Mouse (Mus musculus) CH12.LX (cell line): Measurements from ENCODE around the gene Dlgap1. TPM values are rescaled to one million over a fixed set of nuclear protein-coding genes. Genes with fewer than 3 reads are reported as not detected.

Experiments
- DNase-seq: peaks from one replicate; pipeline ENCODE4 v3.0.0-alpha.2; 2013; ENCODE audit errors: extremely low read depth
- H3K27ac ChIP-seq: 2 replicates; pipeline ENCODE4 v1.5.1; 2012; ENCODE audit warnings: low read depth, mild to moderate bottlenecking, control low read depth, moderate library complexity; ENCODE audit not compliant: insufficient read depth
- H3K27me3 ChIP-seq: replicated peaks from 2 replicates; pipeline ENCODE3; 2012; ENCODE audit warnings: inconsistent platforms
- H3K36me3 ChIP-seq, 2 experiments: replicated peaks in 1 of 2; 2 replicates each; pipeline versions ENCODE3 to v1.6.1; 2012; ENCODE audit warnings: inconsistent platforms in 1 of 2, low read length in 1 of 2, mild to moderate bottlenecking in 1 of 2, mixed read lengths in 1 of 2, moderate library complexity in 1 of 2; ENCODE audit not compliant: control insufficient read depth in 1 of 2, insufficient read depth in 1 of 2
- H3K4me1 ChIP-seq, 2 experiments: 2 replicates each; pipeline ENCODE4 v1.6.1; 2012; ENCODE audit warnings: inconsistent platforms in 1 of 2, moderate library complexity in 1 of 2; ENCODE audit not compliant: insufficient read depth in 2 of 2, control insufficient read depth in 1 of 2
- H3K4me2 ChIP-seq: 2 replicates; pipeline ENCODE4 v1.6.1; 2012; ENCODE audit warnings: low read depth, mild to moderate bottlenecking, control low read depth; ENCODE audit not compliant: poor library complexity, insufficient read depth, severe bottlenecking
- H3K4me3 ChIP-seq, 3 experiments: fragments of 150-350 bp in 1 of 3; sonication (generic) in 1 of 3; replicated peaks in 1 of 3; 2 replicates each; pipeline versions ENCODE3 to v1.5.1; 2011 to 2012; ENCODE audit warnings: low read depth in 2 of 3, low read length in 2 of 3, mild to moderate bottlenecking in 2 of 3, moderate library complexity in 2 of 3, control low read depth in 1 of 3, improper control_type of control experiment in 1 of 3, inconsistent platforms in 1 of 3, mixed read lengths in 1 of 3; ENCODE audit not compliant: poor library complexity in 1 of 3
- H3K79me2 ChIP-seq: replicated peaks from 2 replicates; pipeline ENCODE4 v1.6.1; 2012; ENCODE audit warnings: mild to moderate bottlenecking, moderate library complexity; ENCODE audit not compliant: control insufficient read depth, poor library complexity, insufficient read depth, severe bottlenecking; ENCODE audit errors: extremely low read depth
- H3K9ac ChIP-seq: 2 replicates; pipeline ENCODE4 v1.6.1; 2012; ENCODE audit warnings: low read depth, mild to moderate bottlenecking, control low read depth, moderate library complexity; ENCODE audit not compliant: insufficient read depth
- H3K9me3 ChIP-seq: replicated peaks from 2 replicates; pipeline ENCODE3; 2012; ENCODE audit warnings: low read length, inconsistent platforms, mixed read lengths
- BHLHE40 ChIP-seq: IDR thresholded peaks from 2 replicates; pipeline ENCODE4 v1.6.1; 2011; ENCODE audit warnings: mild to moderate bottlenecking, low read depth, low read length, improper control_type of control experiment
- CHD1 ChIP-seq: IDR thresholded peaks from 2 replicates; pipeline ENCODE4 v1.6.1; 2012; ENCODE audit warnings: low read depth, low read length, improper control_type of control experiment, inconsistent platforms
- CTCF ChIP-seq, 2 experiments: IDR thresholded peaks in 1 of 2; conservative IDR thresholded peaks in 1 of 2; 2 replicates each; pipeline ENCODE4 v1.5.1; 2011 to 2012; ENCODE audit warnings: low read depth in 2 of 2, low read length in 2 of 2, improper control_type of control experiment in 1 of 2, inconsistent platforms in 1 of 2, mild to moderate bottlenecking in 1 of 2, moderate library complexity in 1 of 2
- E2F4 ChIP-seq: IDR thresholded peaks from 2 replicates; pipeline ENCODE4 v1.6.1; 2011; ENCODE audit warnings: low read depth, low read length, improper control_type of control experiment; ENCODE audit not compliant: insufficient replicate concordance
- ELF1 ChIP-seq: IDR thresholded peaks from 2 replicates; pipeline ENCODE4 v1.6.1; 2014; ENCODE audit warnings: low read depth, mild to moderate bottlenecking, inconsistent platforms, low read length, improper control_type of control experiment
- EP300 ChIP-seq: IDR thresholded peaks from 2 replicates; pipeline ENCODE4 v1.6.1; 2011; ENCODE audit warnings: low read length, improper control_type of control experiment
- GABPA ChIP-seq: IDR thresholded peaks from 2 replicates; pipeline ENCODE4 v1.6.1; 2012; ENCODE audit warnings: low read depth, low read length, improper control_type of control experiment, inconsistent platforms; ENCODE audit not compliant: insufficient replicate concordance
- IRF4 ChIP-seq: IDR thresholded peaks from 2 replicates; pipeline ENCODE4 v1.6.1; 2014; ENCODE audit warnings: low read depth, mild to moderate bottlenecking, inconsistent platforms, low read length, improper control_type of control experiment
- MAFK ChIP-seq: IDR thresholded peaks from 2 replicates; pipeline ENCODE4 v1.6.1; 2011; ENCODE audit warnings: low read length, improper control_type of control experiment; ENCODE audit not compliant: insufficient replicate concordance
- MEF2A ChIP-seq: IDR thresholded peaks from 2 replicates; pipeline ENCODE4 v1.6.1; 2014; ENCODE audit warnings: low read depth, mild to moderate bottlenecking, inconsistent platforms, low read length, improper control_type of control experiment, borderline replicate concordance
- MXI1 ChIP-seq: IDR thresholded peaks from 2 replicates; pipeline ENCODE4 v1.6.1; 2011; ENCODE audit warnings: mild to moderate bottlenecking, low read depth, low read length, improper control_type of control experiment
- MYC ChIP-seq: IDR thresholded peaks from 2 replicates; pipeline ENCODE4 v1.6.1; 2011; ENCODE audit warnings: low read depth, mild to moderate bottlenecking, improper control_type of control experiment, low read length
- NELFE ChIP-seq: IDR thresholded peaks from 2 replicates; pipeline ENCODE4 v1.6.1; 2011; ENCODE audit warnings: low read depth, low read length, improper control_type of control experiment
- NRF1 ChIP-seq: IDR thresholded peaks from 2 replicates; pipeline ENCODE4 v1.6.1; 2014; ENCODE audit warnings: low read depth, mild to moderate bottlenecking, inconsistent platforms, low read length, improper control_type of control experiment, moderate library complexity
- POLR2A ChIP-seq: IDR thresholded peaks from 2 replicates; pipeline ENCODE4 v1.6.1; 2011; ENCODE audit warnings: low read depth, mild to moderate bottlenecking, improper control_type of control experiment, low read length
- POLR2AphosphoS2 ChIP-seq: IDR thresholded peaks from 2 replicates; pipeline ENCODE4 v1.6.1; 2011; ENCODE audit warnings: low read depth, low read length, improper control_type of control experiment
- RAD21 ChIP-seq: IDR thresholded peaks from 2 replicates; pipeline ENCODE4 v1.6.1; 2011; ENCODE audit warnings: low read depth, mild to moderate bottlenecking, low read length, improper control_type of control experiment, moderate library complexity
- RCOR1 ChIP-seq: conservative IDR thresholded peaks from 2 replicates; pipeline ENCODE4 v1.6.1; 2012; ENCODE audit warnings: low read depth, mild to moderate bottlenecking, inconsistent platforms, low read length, improper control_type of control experiment
- SIN3A ChIP-seq: IDR thresholded peaks from 2 replicates; pipeline ENCODE4 v1.6.1; 2012; ENCODE audit warnings: low read length, improper control_type of control experiment, inconsistent platforms
- SMC3 ChIP-seq: IDR thresholded peaks from 2 replicates; pipeline ENCODE4 v1.6.1; 2011; ENCODE audit warnings: low read depth, low read length, improper control_type of control experiment
- TBP ChIP-seq: conservative IDR thresholded peaks from 2 replicates; pipeline ENCODE4 v1.6.1; 2011; ENCODE audit warnings: low read depth, low read length, improper control_type of control experiment
- UBTF ChIP-seq: IDR thresholded peaks from 2 replicates; pipeline ENCODE4 v1.6.1; 2012; ENCODE audit warnings: low read depth, mild to moderate bottlenecking, inconsistent platforms, low read length, improper control_type of control experiment, moderate library complexity
- USF1 ChIP-seq: IDR thresholded peaks from 2 replicates; pipeline ENCODE4 v1.6.1; 2014; ENCODE audit warnings: low read depth, mild to moderate bottlenecking, inconsistent platforms, low read length, improper control_type of control experiment
- ZNF384 ChIP-seq: IDR thresholded peaks from 2 replicates; pipeline ENCODE4 v1.6.1; 2012; ENCODE audit warnings: low read depth, low read length, improper control_type of control experiment, inconsistent platforms
- dilution Hi-C: fragments of 300-500 bp; cut with MboI; formaldehyde crosslinking; loops from 2 replicates; pipeline ENCODE4 v1.14.3; 2020; ENCODE audit warnings: low sequenced_read_pairs; ENCODE audit not compliant: extremely low pct_unique_long_range_greater_than_20kb, extremely low pct_ligation_motif_present
- in situ Hi-C: fragments of 300-500 bp; cut with MboI; formaldehyde crosslinking; loops from 3 replicates; pipeline ENCODE4 v1.14.3; 2019; ENCODE audit warnings: low sequenced_read_pairs, low pct_ligation_motif_present, low pct_unique_long_range_greater_than_20kb, mixed read lengths
- polyA plus RNA-seq: library from polyadenylated mRNA; unstranded; fragments of >175 nt; gene quantifications from 2 replicates; pipeline ENCODE4 v1.2.1, GENCODE M21; 2012; ENCODE audit warnings: low read depth; ENCODE audit not compliant: insufficient read length
- total RNA-seq, 2 experiments: library from RNA; depleted of rRNA; stranded (reverse); fragments of 300-350 nt in 1 of 2; fragments of >200 nt in 1 of 2; gene quantifications; 2 replicates each; pipeline ENCODE4 v1.2.3; 2012 to 2014

Dlgap1 gene
- total and polyA plus RNA-seq, 3 experiments: 0.51 to 2.7 (median 1.2) TPM

DNA sequence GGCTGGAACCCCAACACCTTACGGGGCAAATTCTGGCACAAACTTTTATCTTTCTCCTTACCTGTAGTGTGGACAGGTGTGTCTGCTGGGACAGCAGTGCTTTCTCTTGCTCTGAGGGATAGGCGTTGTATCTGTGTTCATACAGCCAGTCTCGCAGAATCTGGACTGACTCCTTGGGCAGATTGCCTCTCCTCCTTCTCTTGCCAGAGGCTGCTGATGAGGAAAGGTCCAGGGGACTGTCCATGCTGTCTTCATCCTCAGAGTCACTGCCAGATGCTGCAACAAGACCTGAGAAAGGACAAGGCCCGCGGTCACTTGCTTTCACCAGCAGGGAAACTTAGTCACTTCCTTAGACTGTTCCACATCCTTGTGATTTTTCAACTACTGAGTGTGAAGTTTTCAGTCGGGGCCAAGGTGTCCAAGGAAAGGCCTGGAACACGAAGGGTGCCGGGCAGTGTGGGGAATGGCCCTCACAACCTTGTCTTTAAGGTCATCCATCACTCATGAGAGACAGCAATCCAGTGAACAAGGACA is 877.3 kb downstream of the Dlgap1 start:
- dilution Hi-C loops (no loop called here), in situ Hi-C loops (no loop called here)
- no peaks in the 10 kb centered on the region for H3K9me3 ChIP-seq
- peak overlapping the region; percentile 24; the same call in 1 of the 2 replicates for H3K4me2 ChIP-seq
- peak overlapping the region in 1 of 3 experiments; percentile 94 for H3K4me3 ChIP-seq
- TF ChIP-seq NRF1 (no peak), USF1 (no peak), SIN3A (no peak), GABPA (no peak), CHD1 (no peak), UBTF (no peak), RCOR1 (no peak), POLR2A (0 out of 2 replicates have a peak, but pooled peaks have one; percentile 21)
- DNase-seq: no peak
- H3K79me2 ChIP-seq: peaks cover 91% of the 10 kb centered on the region
- H3K27ac ChIP-seq: no peak overlapping the region
- peaks cover 42 to 61% of the 10 kb centered on the region in 2 experiments for H3K36me3 ChIP-seq
- no peaks in the 10 kb centered on the region for H3K27me3 ChIP-seq
- peaks cover 0 to 34% of the 10 kb centered on the region in 2 experiments; a peak in 2 of 4 replicates for H3K4me1 ChIP-seq
- peak overlapping the region; percentile 43; the same call in 1 of the 2 replicates for H3K9ac ChIP-seq

DNA sequence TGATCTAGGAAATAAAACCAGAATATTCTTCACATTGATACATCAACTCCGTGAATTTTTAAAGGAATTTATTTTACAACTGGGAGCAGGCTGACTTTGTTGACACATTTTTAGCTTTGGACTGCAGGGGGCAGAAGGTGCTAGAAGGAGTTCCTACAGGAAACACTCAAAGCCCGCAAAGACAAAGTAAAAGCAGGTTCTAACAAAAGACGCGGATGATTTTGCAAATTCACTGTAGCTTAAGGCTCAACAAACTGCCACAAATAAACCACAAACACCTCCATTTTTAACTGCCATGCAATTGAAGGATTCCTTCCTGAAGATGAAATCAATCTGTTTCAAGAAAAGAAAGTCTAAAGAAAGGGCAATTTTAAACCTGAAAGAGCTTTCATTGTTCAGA is 878.2 kb downstream of the Dlgap1 start:
- H3K79me2 ChIP-seq: peaks cover 83% of the 10 kb centered on the region
- H3K9me3 ChIP-seq: no peaks in the 10 kb centered on the region
- peak overlapping the region; percentile 98; the same call in 1 of the 2 replicates for H3K9ac ChIP-seq
- dilution Hi-C loops (no loop called here), in situ Hi-C loops (no loop called here)
- peak overlapping the region; percentile 35 to 94 (median 93) for H3K4me3 ChIP-seq
- no peak overlapping the region for H3K27ac ChIP-seq
- peaks cover 35 to 53% of the 10 kb centered on the region in 2 experiments for H3K36me3 ChIP-seq
- no peaks in the 10 kb centered on the region for H3K27me3 ChIP-seq
- peak overlapping the region; percentile 24; the same call in 1 of the 2 replicates for H3K4me2 ChIP-seq
- H3K4me1 ChIP-seq: peaks cover 0 to 34% of the 10 kb centered on the region in 2 experiments; a peak in 2 of 4 replicates
- 0 out of 2 replicates have a peak, but pooled peaks have one; percentile 16 for TF ChIP-seq TBP
- TF ChIP-seq MXI1: no peak; the same call in 1 of the 2 replicates
- TF ChIP-seq SMC3: peak; percentile 79
- TF ChIP-seq NELFE: no peak
- 0 out of 2 replicates have a peak, but pooled peaks have one; percentile 25 for TF ChIP-seq MYC
- TF ChIP-seq ZNF384: peak; percentile 63
- no peak for TF ChIP-seq POLR2A
- TF ChIP-seq SIN3A: peak; percentile 81
- no peak for TF ChIP-seq MAFK
- TF ChIP-seq E2F4: 0 out of 2 replicates have a peak, but pooled peaks have one; percentile 45
- peak; percentile 22; the same call in 1 of the 2 replicates for TF ChIP-seq EP300
- TF ChIP-seq ELF1: no peak
- TF ChIP-seq RAD21: peak; percentile 72
- TF ChIP-seq BHLHE40: 0 out of 2 replicates have a peak, but pooled peaks have one; percentile 11
- peak; percentile 61; the same call in 1 of the 2 replicates for TF ChIP-seq POLR2AphosphoS2
- TF ChIP-seq MEF2A: peak; percentile 26; the same call in 1 of the 2 replicates
- peak; percentile 56; the same call in 1 of the 2 replicates for TF ChIP-seq IRF4
- peak; percentile 12 to 80; a peak in 3 of 4 replicates for TF ChIP-seq CTCF (conservative IDR thresholded peaks at IDR 0.05 in 1 of 2, IDR thresholded peaks at IDR 0.05 in 1 of 2; ENCODE audit: low read depth in 2 of 2, low read length in 2 of 2)
- TF ChIP-seq GABPA: no peak
- DNase-seq: peak; percentile 80
